In the genomic region with DNA sequence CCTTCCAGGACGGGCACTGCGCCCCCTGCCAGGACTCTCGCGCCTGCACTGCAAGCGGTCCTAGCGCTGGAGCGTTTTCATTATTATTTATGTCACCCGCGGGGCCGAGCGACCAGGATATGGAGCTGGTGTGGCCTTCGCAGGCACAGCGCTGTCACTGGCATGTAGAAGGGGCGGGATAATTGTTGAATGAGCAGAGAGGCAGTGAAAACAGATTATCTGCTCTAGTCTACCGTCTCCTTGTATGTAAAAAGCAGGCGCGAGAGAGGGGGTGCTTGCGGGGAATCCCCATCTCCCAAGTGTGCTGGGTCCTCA, we compare ENCODE assay signal across 9 mouse cellular contexts. TPM values are rescaled to one million over a fixed set of nuclear protein-coding genes. Genes with fewer than 3 reads are reported as not detected.
DNase-seq lines count a peak whose midpoint lies in the region; ATAC-seq lines count a peak whose summit lies in the region.
"Had no signal": no experiment of that assay in that cellular context is flagged by ENCODE, and none has a peak within 500 bp of the region (broad histone marks: within the 10 kb centered on the region; RNA-seq: fewer than 3 reads in every experiment).

No protein-coding gene starts in this region.

- H3K9ac ChIP-seq in kidney, embryonic 14.5 days (ENCODE audit: low read depth, low read length), result peak overlapping the region; percentile 53
- H3K9ac ChIP-seq in hindbrain, embryonic 14.5 days, result peak overlapping the region; percentile 99
- H3K9ac ChIP-seq in midbrain, embryonic 13.5 days (replicated peaks), result peak overlapping the region; percentile 57

- intact Hi-C loops in left cerebral cortex, postnatal 36 days (cut with DNase I), result loop anchor here (5.0 kb wide), 1 partner anchor 156 kb away; no protein-coding TSS in a partner anchor

- H3K4me3 ChIP-seq in kidney, embryonic 14.5 days (ENCODE audit: low read length), result peak overlapping the region; percentile 96
- peak overlapping the region; percentile 43 for H3K4me3 ChIP-seq in brown adipose tissue, adult 24 weeks (ENCODE audit: insufficient read depth, low read depth, low read length)
- peak overlapping the region; percentile 95 for H3K4me3 ChIP-seq in hindbrain, embryonic 14.5 days (replicated peaks; ENCODE audit: low read length)
- H3K4me3 ChIP-seq in midbrain, embryonic 13.5 days (replicated peaks), result peak overlapping the region; percentile 98

- H3K27me3 ChIP-seq in kidney, embryonic 14.5 days (ENCODE audit: control insufficient read depth, insufficient read depth, low read length), result no peaks in the 10 kb centered on the region
- H3K27me3 ChIP-seq in hindbrain, embryonic 14.5 days (ENCODE audit: control insufficient read depth, insufficient read depth, low read length), result no peaks in the 10 kb centered on the region
- H3K27me3 ChIP-seq in midbrain, embryonic 13.5 days, result peaks cover 12% of the 10 kb centered on the region; the same call in 1 of the 2 replicates
- H3K27me3 ChIP-seq: Patski had no signal

- no peak for ATAC-seq in kidney, embryonic 14.5 days (ENCODE audit: low FRiP score, low TSS enrichment)
- ATAC-seq in hindbrain, embryonic 14.5 days (ENCODE audit: low FRiP score), result no peak
- no peak for ATAC-seq in midbrain, embryonic 13.5 days

- H3K36me3 ChIP-seq in kidney, embryonic 14.5 days (ENCODE audit: control insufficient read depth, insufficient read depth, low read length), result no peaks in the 10 kb centered on the region
- H3K36me3 ChIP-seq in hindbrain, embryonic 14.5 days (replicated peaks; ENCODE audit: control insufficient read depth, insufficient read depth), result no peaks in the 10 kb centered on the region
- no peaks in the 10 kb centered on the region for H3K36me3 ChIP-seq in midbrain, embryonic 13.5 days

- WGBS in kidney, embryonic 14.5 days, result 2% methylated on average over 18 of the region's 18 CpGs
- WGBS in hindbrain, embryonic 14.5 days, result under 1% methylated on average over 18 of the region's 18 CpGs
- whole genome bisulfite sequencing in midbrain, embryonic 13.5 days, result 1% methylated on average over 18 of the region's 18 CpGs

- DNase-seq in kidney, adult 18-20 months, result no peak
- no peak for DNase-seq in hindbrain, embryonic 14.5 days (ENCODE audit: low spot score)
- no peak for DNase-seq in cerebellum, postnatal 10 days
- no peak for DNase-seq in left cerebral cortex, postnatal 36 days (ENCODE audit: low spot score in 2 of 2)
- no peak for DNase-seq in embryo, embryonic 10.5 days (ENCODE audit: low spot score)

- H3K9me3 ChIP-seq in kidney, embryonic 14.5 days (ENCODE audit: control insufficient read depth, low read length), result no peaks in the 10 kb centered on the region
- no peaks in the 10 kb centered on the region for H3K9me3 ChIP-seq in hindbrain, embryonic 14.5 days (ENCODE audit: control insufficient read depth, low read length)
- H3K9me3 ChIP-seq in midbrain, embryonic 13.5 days, result no peaks in the 10 kb centered on the region

- H3K4me2 ChIP-seq in kidney, embryonic 14.5 days (replicated peaks; ENCODE audit: low read depth, low read length), result peak overlapping the region; percentile 79
- peak overlapping the region; percentile 58 for H3K4me2 ChIP-seq in hindbrain, embryonic 14.5 days (replicated peaks)
- H3K4me2 ChIP-seq in midbrain, embryonic 13.5 days (replicated peaks), result peak overlapping the region; percentile 90

- H3K4me1 ChIP-seq in kidney, embryonic 14.5 days (ENCODE audit: control insufficient read depth, insufficient read depth, low read length), result peaks cover 27% of the 10 kb centered on the region
- H3K4me1 ChIP-seq in brown adipose tissue, adult 24 weeks (ENCODE audit: control insufficient read depth, insufficient read depth, insufficient read length, low read length), result peaks cover 15% of the 10 kb centered on the region
- H3K4me1 ChIP-seq in hindbrain, embryonic 14.5 days (replicated peaks; ENCODE audit: control insufficient read depth, insufficient read depth, low read length), result peaks cover 38% of the 10 kb centered on the region
- H3K4me1 ChIP-seq in midbrain, embryonic 13.5 days (replicated peaks), result peaks cover 36% of the 10 kb centered on the region

- no peak overlapping the region for H3K27ac ChIP-seq in kidney, embryonic 14.5 days (ENCODE audit: low read depth, low read length)
- peak overlapping the region; percentile 32; the same call in 1 of the 2 replicates for H3K27ac ChIP-seq in brown adipose tissue, adult 24 weeks (replicated peaks; ENCODE audit: low read depth, low read length)
- H3K27ac ChIP-seq in hindbrain, embryonic 14.5 days, result peak overlapping the region; percentile 99
- peak overlapping the region; percentile 99 for H3K27ac ChIP-seq in midbrain, embryonic 13.5 days

RNA-seq across cellular contexts. Expression of a gene that starts 0.5 kb away (rescaled TPM):
- 37.8 and 42.1 TPM in 2 replicates for polyA plus RNA-seq in kidney, embryonic 14.5 days (2014; fragmentation: Nextera tagmentation; extraction: Ambion mirVana)
- polyA plus RNA-seq in brown adipose tissue, adult 24 weeks (2012; ENCODE audit: insufficient read depth, insufficient read length, missing spikeins), result 14.4 and 18.0 TPM in 2 replicates
- polyA plus RNA-seq in hindbrain, embryonic 14.5 days (2014; fragmentation: Nextera tagmentation; extraction: Ambion mirVana), result 53.9 and 59.2 TPM in 2 replicates
- 37.9 and 39.7 TPM in 2 replicates for polyA plus RNA-seq in midbrain, embryonic 13.5 days (2015; fragmentation: Nextera tagmentation; extraction: Ambion mirVana)
- 100 to 1,000 TPM; 182 to 280 TPM for total RNA-seq in left cerebral cortex, postnatal 36 days (2021)

Comparison
In these comparisons a context has a peak if more than half of its experiments do, and no peak if none do; other contexts are left out.
1. H3K4me3 ChIP-seq: peak in every context shown above with its lines; median percentile 98 in midbrain, embryonic 13.5 days; 96 in kidney, embryonic 14.5 days; 95 in hindbrain, embryonic 14.5 days; 43 in brown adipose tissue, adult 24 weeks.